Mouse (Mus musculus): ENCODE measurements around the gene Rexo1. TPM values are rescaled to one million over a fixed set of nuclear protein-coding genes. Genes with fewer than 3 reads are reported as not detected.

Rexo1 gene
- total and polyA plus RNA-seq, 3 experiments: 14.3 to 148 (median 62.1) TPM

- Histone ChIP-seq H3K36me3 (replicated peaks) (no peaks in the 10 kb centered on the region), H3K4me1 (ENCODE audit: insufficient read depth, low read depth, low read length) (peaks cover 7% of the 10 kb centered on the region), H3K4me3 (ENCODE audit: low read depth, low read length) (no peak overlapping the region), H3K27me3 (ENCODE audit: insufficient read depth, low read length) (peaks cover 94% of the 10 kb centered on the region), H3K9me3 (replicated peaks) (peaks cover 17% of the 10 kb centered on the region)
- DNase-seq (ENCODE audit: low spot score): no peak
- TF ChIP-seq TAL1 (conservative IDR thresholded peaks at IDR 0.05; ENCODE audit: low read depth, low read length): no peak
- ATAC-seq (ENCODE audit: extremely low read depth, insufficient number of reproducible peaks, low FRiP score, poor library complexity, severe bottlenecking): no peak
Observed at GRCm38 (mm10) chr10:80496421-80496820, 64.9 kb downstream of the Rexo1 start.

- Histone ChIP-seq H3K9me3 (replicated peaks) (peaks cover 17% of the 10 kb centered on the region), H3K27me3 (ENCODE audit: insufficient read depth, low read length) (peaks cover 95% of the 10 kb centered on the region), H3K4me3 (ENCODE audit: low read depth, low read length) (no peak overlapping the region), H3K36me3 (replicated peaks) (no peaks in the 10 kb centered on the region), H3K4me1 (ENCODE audit: insufficient read depth, low read depth, low read length) (peaks cover 11% of the 10 kb centered on the region)
- no peak for TF ChIP-seq GATA1 (IDR thresholded peaks at IDR 0.05; ENCODE audit: borderline replicate concordance, low read length)
- no peak for DNase-seq (ENCODE audit: low spot score)
- no peak for ATAC-seq (ENCODE audit: extremely low read depth, insufficient number of reproducible peaks, low FRiP score, poor library complexity, severe bottlenecking)
Observed at GRCm38 (mm10) chr10:80495901-80496300, 65.5 kb downstream of the Rexo1 start.

DNA sequence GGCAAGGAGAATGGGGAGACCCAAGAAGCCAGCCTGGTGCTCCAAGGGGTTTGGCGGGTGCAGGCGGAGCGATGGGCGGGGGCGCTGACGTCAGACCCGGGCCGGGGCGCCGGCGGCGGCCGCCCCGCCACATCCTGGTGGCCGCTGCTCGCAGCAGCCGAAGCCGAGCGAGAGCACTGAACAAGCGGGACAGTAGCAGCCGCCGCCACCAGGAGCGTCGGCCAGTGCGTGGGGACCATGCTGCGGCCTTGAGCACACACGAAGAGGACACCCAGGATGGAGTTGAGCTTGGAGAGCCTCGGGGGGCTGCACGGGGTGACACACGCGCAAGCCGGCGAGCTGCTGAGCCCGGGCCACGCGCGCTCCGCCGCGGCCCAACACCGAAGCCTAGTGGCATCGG lies 66.6 kb downstream of the Rexo1 start, which contains the start of gene Onecut3:
Gene Onecut3 (plus strand): TSS at position 104 of the 400 bp plus-strand sequence.
- peaks cover 17% of the 10 kb centered on the region for H3K9me3 ChIP-seq (replicated peaks)
- peaks cover 10% of the 10 kb centered on the region; the same call in 1 of the 2 replicates for H3K4me1 ChIP-seq (ENCODE audit: insufficient read depth, low read depth, low read length)
- H3K36me3 ChIP-seq (replicated peaks): no peaks in the 10 kb centered on the region
- H3K4me3 ChIP-seq (ENCODE audit: low read depth, low read length): no peak within 1 kb of the TSS; the same call in 1 of the 2 replicates
- DNase-seq (ENCODE audit: low spot score) (no peak), ATAC-seq (ENCODE audit: extremely low read depth, insufficient number of reproducible peaks, low FRiP score, poor library complexity, severe bottlenecking) (no peak)
- H3K27me3 ChIP-seq (ENCODE audit: insufficient read depth, low read length): peaks cover 95% of the 10 kb centered on the region
- TF ChIP-seq CTCF (IDR thresholded peaks at IDR 0.05; ENCODE audit: low read depth, low read length): no peak
- no peak for TF ChIP-seq POLR2AphosphoS5 (IDR thresholded peaks at IDR 0.05; ENCODE audit: insufficient replicate concordance, low read depth, low read length)
- TF ChIP-seq GATA1 (IDR thresholded peaks at IDR 0.05; ENCODE audit: borderline replicate concordance, low read length): no peak
- no peak for TF ChIP-seq TAL1 (conservative IDR thresholded peaks at IDR 0.05; ENCODE audit: low read depth, low read length)
- no peak for TF ChIP-seq GATA2 (IDR thresholded peaks at IDR 0.05; ENCODE audit: borderline replicate concordance, low read depth, low read length)

Other genes starting within 250 kb of the Rexo1 start
Only the 20 nearest of the 26 such genes appear.
- gene Adamtsl5, start 213.1 kb downstream of the Rexo1 start, total RNA-seq (2014; fragmentation: Nextera tagmentation): 16.9 and 17.5 TPM in 2 replicates
- 5.4 and 8.0 TPM in 2 replicates for gene Adamtsl5, start 213.1 kb downstream of the Rexo1 start, total RNA-seq (2017)
- 33.4 and 37.9 TPM in 2 replicates for gene Adamtsl5, start 213.1 kb downstream of the Rexo1 start, polyA plus RNA-seq (2012)
- not detected in 2 replicates for gene Plk5, start 205.1 kb downstream of the Rexo1 start, total RNA-seq (2014; fragmentation: Nextera tagmentation)
- gene Plk5, start 205.1 kb downstream of the Rexo1 start, total RNA-seq (2017): 0.12 TPM in 1 of 2 replicates, not detected in the other
- not detected in 2 replicates for gene Plk5, start 205.1 kb downstream of the Rexo1 start, polyA plus RNA-seq (2012)
- gene Mex3d, start 173.9 kb downstream of the Rexo1 start, total RNA-seq (2014; fragmentation: Nextera tagmentation): 7.7 and 11.4 TPM in 2 replicates
- gene Mex3d, start 173.9 kb downstream of the Rexo1 start, total RNA-seq (2017): 8.7 and 10.9 TPM in 2 replicates
- 35.3 and 41.9 TPM in 2 replicates for gene Mex3d, start 173.9 kb downstream of the Rexo1 start, polyA plus RNA-seq (2012)
- 37.3 and 41.7 TPM in 2 replicates for gene Mbd3, start 162.0 kb downstream of the Rexo1 start, total RNA-seq (2014; fragmentation: Nextera tagmentation)
- 36.0 and 42.0 TPM in 2 replicates for gene Mbd3, start 162.0 kb downstream of the Rexo1 start, total RNA-seq (2017)
- 244 and 272 TPM in 2 replicates for gene Mbd3, start 162.0 kb downstream of the Rexo1 start, polyA plus RNA-seq (2012)
- 57.3 and 71.6 TPM in 2 replicates for gene Uqcr11, start 154.7 kb downstream of the Rexo1 start, total RNA-seq (2014; fragmentation: Nextera tagmentation)
- gene Uqcr11, start 154.7 kb downstream of the Rexo1 start, total RNA-seq (2017): 376 and 446 TPM in 2 replicates
- 1,650 and 1,908 TPM in 2 replicates for gene Uqcr11, start 154.7 kb downstream of the Rexo1 start, polyA plus RNA-seq (2012)
- 152 and 175 TPM in 2 replicates for gene Tcf3, start 127.9 kb downstream of the Rexo1 start, total RNA-seq (2014; fragmentation: Nextera tagmentation)
- gene Tcf3, start 127.9 kb downstream of the Rexo1 start, total RNA-seq (2017): 70.0 and 84.0 TPM in 2 replicates
- 1,090 and 1,330 TPM in 2 replicates for gene Tcf3, start 127.9 kb downstream of the Rexo1 start, polyA plus RNA-seq (2012)
- gene Onecut3, start 66.7 kb downstream of the Rexo1 start, total RNA-seq (2014; fragmentation: Nextera tagmentation): not detected in 2 replicates
- gene Onecut3, start 66.7 kb downstream of the Rexo1 start, total RNA-seq (2017): 0.06 and 0.11 TPM in 2 replicates
- not detected in 2 replicates for gene Onecut3, start 66.7 kb downstream of the Rexo1 start, polyA plus RNA-seq (2012)
- gene Atp8b3, start 22.4 kb downstream of the Rexo1 start, total RNA-seq (2014; fragmentation: Nextera tagmentation): not detected in 2 replicates
- gene Atp8b3, start 22.4 kb downstream of the Rexo1 start, total RNA-seq (2017): 0.05 and 0.06 TPM in 2 replicates
- 0.02 TPM in 1 of 2 replicates, not detected in the other for gene Atp8b3, start 22.4 kb downstream of the Rexo1 start, polyA plus RNA-seq (2012)
- 10.8 and 14.0 TPM in 2 replicates for gene Klf16, start 15.8 kb upstream of the Rexo1 start, total RNA-seq (2014; fragmentation: Nextera tagmentation)
- 6.1 and 8.1 TPM in 2 replicates for gene Klf16, start 15.8 kb upstream of the Rexo1 start, total RNA-seq (2017)
- 105 and 141 TPM in 2 replicates for gene Klf16, start 15.8 kb upstream of the Rexo1 start, polyA plus RNA-seq (2012)
- 12.4 and 14.6 TPM in 2 replicates for gene Abhd17a, start 28.8 kb upstream of the Rexo1 start, total RNA-seq (2014; fragmentation: Nextera tagmentation)
- 37.8 and 44.0 TPM in 2 replicates for gene Abhd17a, start 28.8 kb upstream of the Rexo1 start, total RNA-seq (2017)
- gene Abhd17a, start 28.8 kb upstream of the Rexo1 start, polyA plus RNA-seq (2012): 574 and 928 TPM in 2 replicates
- gene Scamp4, start 41.3 kb upstream of the Rexo1 start, total RNA-seq (2014; fragmentation: Nextera tagmentation): 37.5 and 39.4 TPM in 2 replicates
- gene Scamp4, start 41.3 kb upstream of the Rexo1 start, total RNA-seq (2017): 12.7 and 12.9 TPM in 2 replicates
- gene Scamp4, start 41.3 kb upstream of the Rexo1 start, polyA plus RNA-seq (2012): 72.8 and 87.0 TPM in 2 replicates
- gene Adat3, start 41.3 kb upstream of the Rexo1 start, total RNA-seq (2014; fragmentation: Nextera tagmentation): not detected in 2 replicates
- gene Adat3, start 41.3 kb upstream of the Rexo1 start, total RNA-seq (2017): 1.2 and 1.6 TPM in 2 replicates
- 19.4 and 23.5 TPM in 2 replicates for gene Adat3, start 41.3 kb upstream of the Rexo1 start, polyA plus RNA-seq (2012)
- 1.1 and 2.2 TPM in 2 replicates for gene Gm49322, start 44.5 kb upstream of the Rexo1 start, total RNA-seq (2014; fragmentation: Nextera tagmentation)
- gene Gm49322, start 44.5 kb upstream of the Rexo1 start, total RNA-seq (2017): 0.82 and 1.2 TPM in 2 replicates
- gene Gm49322, start 44.5 kb upstream of the Rexo1 start, polyA plus RNA-seq (2012): 2.4 and 2.8 TPM in 2 replicates
- gene Csnk1g2, start 61.3 kb upstream of the Rexo1 start, total RNA-seq (2014; fragmentation: Nextera tagmentation): 91.3 and 110 TPM in 2 replicates
- 189 and 193 TPM in 2 replicates for gene Csnk1g2, start 61.3 kb upstream of the Rexo1 start, total RNA-seq (2017)
- 470 and 513 TPM in 2 replicates for gene Csnk1g2, start 61.3 kb upstream of the Rexo1 start, polyA plus RNA-seq (2012)
- gene Btbd2, start 95.5 kb upstream of the Rexo1 start, total RNA-seq (2014; fragmentation: Nextera tagmentation): 11.1 and 19.7 TPM in 2 replicates
- 17.9 and 19.2 TPM in 2 replicates for gene Btbd2, start 95.5 kb upstream of the Rexo1 start, total RNA-seq (2017)
- gene Btbd2, start 95.5 kb upstream of the Rexo1 start, polyA plus RNA-seq (2012): 96.3 and 102 TPM in 2 replicates
- 127 and 140 TPM in 2 replicates for gene Mknk2, start 116.6 kb upstream of the Rexo1 start, total RNA-seq (2014; fragmentation: Nextera tagmentation)
- 70.4 and 72.2 TPM in 2 replicates for gene Mknk2, start 116.6 kb upstream of the Rexo1 start, total RNA-seq (2017)
- 455 and 521 TPM in 2 replicates for gene Mknk2, start 116.6 kb upstream of the Rexo1 start, polyA plus RNA-seq (2012)
- gene Mob3a, start 140.4 kb upstream of the Rexo1 start, total RNA-seq (2014; fragmentation: Nextera tagmentation): 44.4 and 52.8 TPM in 2 replicates
- 53.8 and 61.8 TPM in 2 replicates for gene Mob3a, start 140.4 kb upstream of the Rexo1 start, total RNA-seq (2017)
- gene Mob3a, start 140.4 kb upstream of the Rexo1 start, polyA plus RNA-seq (2012): 45.8 and 54.2 TPM in 2 replicates
- 2.3 and 7.4 TPM in 2 replicates for gene Izumo4, start 140.6 kb upstream of the Rexo1 start, total RNA-seq (2014; fragmentation: Nextera tagmentation)
- gene Izumo4, start 140.6 kb upstream of the Rexo1 start, total RNA-seq (2017): 5.9 and 10.3 TPM in 2 replicates
- 7.5 and 8.2 TPM in 2 replicates for gene Izumo4, start 140.6 kb upstream of the Rexo1 start, polyA plus RNA-seq (2012)
- gene Ap3d1, start 180.7 kb upstream of the Rexo1 start, total RNA-seq (2014; fragmentation: Nextera tagmentation): 121 and 133 TPM in 2 replicates
- 72.3 and 88.3 TPM in 2 replicates for gene Ap3d1, start 180.7 kb upstream of the Rexo1 start, total RNA-seq (2017)
- 37.4 and 39.4 TPM in 2 replicates for gene Ap3d1, start 180.7 kb upstream of the Rexo1 start, polyA plus RNA-seq (2012)
- 95.3 and 105 TPM in 2 replicates for gene Dot1l, start 193.6 kb upstream of the Rexo1 start, total RNA-seq (2014; fragmentation: Nextera tagmentation)
- gene Dot1l, start 193.6 kb upstream of the Rexo1 start, total RNA-seq (2017): 8.7 and 9.0 TPM in 2 replicates
- gene Dot1l, start 193.6 kb upstream of the Rexo1 start, polyA plus RNA-seq (2012): 118 and 121 TPM in 2 replicates

Measured in G1E (cell line).